Mouse (Mus musculus) MEL (cell line): ENCODE measurements around the gene Oog4.
"Not testable (repeated sequence)": the region's sequence is repeated elsewhere in the genome, so short reads cannot be mapped to it uniquely, and the experiment has no call there.

Experiments
- CTCF ChIP-seq, 3 experiments: IDR thresholded peaks in 2 of 3; conservative IDR thresholded peaks in 1 of 3; 2 replicates each; pipeline ENCODE4 v1.5.1; 2011 to 2012; ENCODE audit warnings: low read length in 3 of 3, low read depth in 2 of 3, mild to moderate bottlenecking in 2 of 3, improper control_type of control experiment in 1 of 3, inconsistent platforms in 1 of 3, mixed read lengths in 1 of 3, moderate library complexity in 1 of 3; ENCODE audit not compliant: control insufficient read depth in 1 of 3, insufficient read depth in 1 of 3, poor library complexity in 1 of 3, severe bottlenecking in 1 of 3
- TAL1 ChIP-seq: IDR thresholded peaks from 2 replicates; pipeline ENCODE4 v1.6.1; 2012; ENCODE audit warnings: mild to moderate bottlenecking, inconsistent platforms, low read length, moderate library complexity, mixed read lengths

DNA sequence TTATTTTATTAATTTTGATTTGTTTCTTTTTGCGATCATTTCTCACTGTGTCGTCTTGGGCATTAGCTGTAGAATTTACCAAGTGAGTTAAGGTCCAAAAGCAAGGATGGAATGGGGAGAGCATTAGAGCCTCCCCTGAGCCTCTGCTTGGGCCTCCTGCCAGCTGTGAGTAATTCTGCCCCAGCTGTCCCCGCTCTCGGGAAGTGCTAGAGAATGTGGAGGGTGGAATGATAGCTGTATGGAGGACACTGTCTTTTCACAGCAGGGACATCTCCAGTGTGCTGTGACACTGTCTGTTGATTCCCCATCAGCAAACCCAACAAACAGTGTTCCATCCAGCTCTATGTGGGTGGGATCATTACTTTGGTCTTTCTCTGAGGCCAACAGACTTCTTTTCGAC lies 23.4 kb downstream of the Oog4 start:
- not testable (repeated sequence) for TF ChIP-seq TAL1; CTCF (IDR thresholded peaks at IDR 0.05 in 2 of 3, conservative IDR thresholded peaks at IDR 0.05 in 1 of 3; ENCODE audit: control insufficient read depth in 1 of 3, insufficient read depth in 1 of 3, low read depth in 2 of 3, low read length in 3 of 3, poor library complexity in 1 of 3, severe bottlenecking in 1 of 3)
